Mouse (Mus musculus): ENCODE measurements around the gene Tapbpl.

DNA sequence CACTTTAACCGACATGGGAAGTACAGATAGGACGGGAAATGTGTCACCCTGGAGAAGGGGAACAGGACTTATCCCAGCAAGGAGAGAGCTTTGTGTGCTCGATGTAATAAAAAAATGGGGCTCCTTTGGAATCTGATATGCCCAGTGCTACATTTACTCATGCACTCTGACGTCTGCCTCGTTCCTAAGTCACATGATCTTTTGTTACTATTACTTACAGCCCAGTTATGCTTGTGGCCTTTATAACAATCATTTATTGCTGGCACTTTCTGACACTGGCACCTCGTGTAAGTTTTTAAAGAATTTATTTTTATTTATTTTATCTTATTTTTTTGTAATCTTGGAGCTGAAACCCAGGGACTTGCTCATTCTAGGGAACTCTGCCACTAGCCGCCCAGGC, 38.3 kb downstream of the Tapbpl start:
- no peak for TF ChIP-seq CTCF (IDR thresholded peaks at IDR 0.05; ENCODE audit: extremely low read depth, insufficient read length, insufficient replicate concordance, low read depth, low read length)
- TF ChIP-seq POLR2A (IDR thresholded peaks at IDR 0.05; ENCODE audit: low read depth, low read length), result no peak
